Mouse (Mus musculus): ENCODE measurements at regions not wholly inside any gene's neighbourhood (a gene's known extent, or its start where the extent isn't known, plus 50 kb on each side); places are given as distances from the start of the nearest gene placed in this dataset.

- TF ChIP-seq CTCF (IDR thresholded peaks at IDR 0.05; ENCODE audit: control insufficient read depth, insufficient read depth, low read length) (no peak), POLR2A (IDR thresholded peaks at IDR 0.05; ENCODE audit: borderline replicate concordance, control insufficient read depth, low read depth, low read length) (no peak)
These were observed 107.3 kb upstream of the 1700012A03Rik start for GRCm38 (mm10) chr6:31942696-31943095.

All from bone marrow, adult 2 months (tissue).